Mouse (Mus musculus) liver, adult 2 months (tissue): ENCODE data around the gene Gm6583.

Experiments used
- CTCF ChIP-seq: fragments of 200-500 bp; IDR thresholded peaks from 2 replicates; pipeline ENCODE4 v1.5.1; 2011; ENCODE audit warnings: low read depth, low read length, control low read depth
- POLR2A ChIP-seq: fragments of 200-500 bp; IDR thresholded peaks from 2 replicates; pipeline ENCODE4 v1.6.1; 2011; ENCODE audit warnings: low read length, control low read depth; ENCODE audit not compliant: insufficient read depth; ENCODE audit errors: extremely low read depth

DNA sequence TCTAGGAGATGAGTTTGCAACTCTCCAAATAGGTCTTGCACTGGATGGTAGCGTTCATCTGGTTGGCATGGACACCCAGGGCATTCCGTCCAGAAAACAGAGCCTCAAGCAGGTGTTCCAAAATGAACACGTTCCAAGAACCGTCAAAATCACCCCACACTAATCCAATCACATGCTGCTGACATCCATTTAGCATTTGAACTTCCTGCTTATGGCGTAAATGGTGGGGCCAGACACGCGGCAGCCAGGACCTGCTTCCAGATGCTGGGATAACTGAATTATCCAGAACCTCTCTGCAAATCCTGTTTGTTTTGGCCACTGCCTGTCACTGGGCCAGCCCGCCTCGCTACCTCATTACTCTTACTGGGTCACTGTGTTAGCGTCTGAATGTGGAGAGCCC, 43.5 kb upstream of the Gm6583 start:
- TF ChIP-seq CTCF (no peak), POLR2A (no peak)
